Mouse (Mus musculus): ENCODE results near the gene Zbtb20. TPM values are rescaled to one million over a fixed set of nuclear protein-coding genes. Genes with fewer than 3 reads are reported as not detected.

The Zbtb20 gene
- polyA plus RNA-seq (2014; fragmentation: Illumina TruSeq; extraction: RNeasy Lipid Tissue Mini Kit (QIAGEN cat#74804); ENCODE audit: low read depth, low replicate concordance): 29.0 TPM

DNA sequence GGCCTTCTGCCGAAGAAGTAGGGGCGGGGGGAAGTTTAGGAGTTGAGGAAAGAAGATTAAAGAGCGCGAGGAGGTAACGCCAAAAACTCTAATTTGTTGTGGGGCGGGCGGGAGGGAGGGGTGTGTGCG lies at the start of gene Zbtb20:
Gene Zbtb20, plus strand, starts transcription at position 30 of the 129 bp plus-strand sequence.

DNA sequence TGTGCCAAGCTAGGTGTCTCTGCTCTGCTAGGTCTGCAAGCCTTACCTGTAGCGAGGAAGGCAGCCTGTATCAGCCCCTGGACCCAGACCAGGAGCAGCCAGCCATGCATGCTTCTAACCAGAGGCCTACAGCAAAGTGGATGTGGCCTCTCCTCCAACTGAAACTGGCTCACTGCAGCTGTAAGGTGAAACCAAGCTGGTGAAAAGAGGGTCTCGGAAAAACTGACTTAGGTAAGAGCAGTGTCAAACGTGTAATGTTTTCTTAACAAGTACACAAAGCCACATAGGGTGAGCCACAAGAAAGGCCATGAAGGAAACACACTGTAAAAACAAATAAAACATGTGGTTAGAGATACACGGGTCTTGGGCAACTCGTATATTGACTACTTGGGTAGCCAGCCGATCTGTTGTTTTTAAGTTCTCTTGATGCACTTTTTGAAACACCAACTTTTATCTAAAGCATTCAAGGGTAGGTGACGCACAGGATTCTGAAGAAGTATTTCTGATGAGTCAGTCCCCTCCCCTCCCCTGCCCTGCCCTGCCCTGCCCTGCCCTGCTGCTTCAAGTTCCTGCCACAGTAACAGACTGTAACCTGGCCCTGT lies 788.4 kb downstream of the Zbtb20 start, which contains the start of gene Tigit:
Gene Tigit, minus strand, starts transcription at position 169 of the 602 bp plus-strand sequence.

